9 mouse cellular contexts compared by ENCODE assay signal in the genomic region with DNA sequence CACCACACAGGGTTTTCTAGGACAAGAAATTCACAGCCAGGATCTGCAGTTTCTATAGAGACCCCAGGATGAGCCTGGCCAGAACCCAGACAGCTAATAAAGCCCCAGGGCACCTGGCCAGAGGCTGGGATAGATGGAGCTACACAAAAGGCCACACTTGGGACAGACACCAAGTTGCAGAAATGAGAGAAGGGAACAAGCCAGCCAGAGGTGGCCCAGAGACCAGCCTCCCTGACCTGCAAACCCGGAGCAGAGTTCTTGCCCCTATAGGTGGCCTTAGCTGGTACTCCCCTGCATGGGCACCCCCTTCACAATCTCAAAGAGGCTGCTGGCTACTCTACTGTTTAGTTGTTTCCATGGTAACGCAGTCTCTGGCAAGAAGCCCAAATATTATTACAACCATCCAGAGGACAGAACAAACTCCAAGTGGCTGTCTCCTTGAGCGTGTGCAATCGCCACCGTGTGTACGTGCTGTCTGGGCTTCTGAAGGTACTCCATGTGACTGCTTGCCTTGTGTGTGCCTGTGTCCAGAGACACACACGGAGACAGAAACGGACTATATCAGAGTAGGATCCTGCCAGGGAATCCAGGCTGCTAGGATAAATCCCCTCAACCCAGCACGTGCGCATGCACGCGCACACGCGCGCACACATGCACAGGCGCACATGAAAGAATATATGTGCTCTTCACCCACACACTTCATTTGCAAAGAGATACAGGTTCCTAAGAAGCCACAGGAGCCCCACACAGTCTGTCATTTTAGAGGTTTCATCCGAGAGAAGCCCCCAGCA. TPM values are rescaled to one million over a fixed set of nuclear protein-coding genes. Genes with fewer than 3 reads are reported as not detected.
A peak's percentile ranks its signal among the peaks of the same experiment; 100 is the strongest.
DNase-seq lines count a peak whose midpoint lies in the region; ATAC-seq and TF ChIP-seq lines count a peak whose summit lies in the region.
"Had no signal": no experiment of that assay in that cellular context is flagged by ENCODE, and none has a peak within 500 bp of the region (broad histone marks: within the 10 kb centered on the region; RNA-seq: fewer than 3 reads in every experiment).

No protein-coding gene starts in this region.

- H3K9ac ChIP-seq in forebrain, embryonic 16.5 days (replicated peaks; ENCODE audit: low read depth, low read length): peak overlapping the region; percentile 28
- H3K9ac ChIP-seq in midbrain, embryonic 11.5 days (ENCODE audit: low read length): peak overlapping the region; percentile 46

- H3K4me2 ChIP-seq in forebrain, embryonic 16.5 days (ENCODE audit: low read length): peak overlapping the region; percentile 88
- H3K4me2 ChIP-seq in midbrain, embryonic 11.5 days: peak overlapping the region; percentile 26; the same call in 1 of the 2 replicates

- peak; percentile 55 for DNase-seq in kidney, adult 2 months
- no peak for DNase-seq in kidney, adult 11 months
- peak; percentile 82 for DNase-seq in adipocyte (ENCODE audit: low spot score)
- DNase-seq in kidney, postnatal 10 days: peak; percentile 64
- DNase-seq in midbrain, embryonic 11.5 days (ENCODE audit: low spot score, missing footprints): no peak
- no peak for DNase-seq in adrenal gland, adult 2 months

- no peak for TF ChIP-seq POLR2A in kidney, adult 2 months (IDR thresholded peaks at IDR 0.05; ENCODE audit: low read depth, low read length)

- no peak for TF ChIP-seq CTCF in kidney, adult 2 months (conservative IDR thresholded peaks at IDR 0.05; ENCODE audit: insufficient read depth, insufficient read length, low read depth, low read length)

- 62% methylated on average over 17 of the region's 17 CpGs for whole genome bisulfite sequencing in kidney, adult 2 months
- 10% methylated on average over 17 of the region's 17 CpGs for WGBS in forebrain, embryonic 16.5 days
- 54% methylated on average over 17 of the region's 17 CpGs for WGBS in midbrain, embryonic 11.5 days

- no peak overlapping the region for H3K4me3 ChIP-seq in kidney, adult 2 months (ENCODE audit: insufficient read depth, low read depth, low read length)
- H3K4me3 ChIP-seq in forebrain, embryonic 16.5 days (replicated peaks; ENCODE audit: low read length): peak overlapping the region; percentile 26
- no peak overlapping the region for H3K4me3 ChIP-seq in midbrain, embryonic 11.5 days (ENCODE audit: low read depth, low read length)
- H3K4me3 ChIP-seq: myocyte had no signal

- no peaks in the 10 kb centered on the region for H3K9me3 ChIP-seq in forebrain, embryonic 16.5 days (ENCODE audit: control insufficient read depth, low read length)
- no peaks in the 10 kb centered on the region for H3K9me3 ChIP-seq in midbrain, embryonic 11.5 days (ENCODE audit: control insufficient read depth, low read length)

- peak; percentile 13 for ATAC-seq in forebrain, embryonic 16.5 days
- ATAC-seq in midbrain, embryonic 11.5 days (ENCODE audit: low FRiP score): no peak
- no peak for ATAC-seq in CD4-positive, CD25-positive, alpha-beta regulatory T cell, adult 4 months

- no peak overlapping the region for H3K27ac ChIP-seq in kidney, adult 2 months (ENCODE audit: insufficient read depth, low read depth, low read length)
- H3K27ac ChIP-seq in forebrain, embryonic 16.5 days (ENCODE audit: low read length): peak overlapping the region; percentile 73
- H3K27ac ChIP-seq in midbrain, embryonic 11.5 days (ENCODE audit: low read depth, low read length): no peak overlapping the region

- H3K27me3 ChIP-seq in kidney, adult 2 months (replicated peaks; ENCODE audit: control insufficient read depth, insufficient read depth, low read length): no peaks in the 10 kb centered on the region
- H3K27me3 ChIP-seq in forebrain, embryonic 16.5 days (replicated peaks; ENCODE audit: control insufficient read depth, insufficient read depth, low read length): no peaks in the 10 kb centered on the region
- H3K27me3 ChIP-seq in midbrain, embryonic 11.5 days (ENCODE audit: control insufficient read depth, insufficient read depth, low read length): no peaks in the 10 kb centered on the region

- H3K36me3 ChIP-seq in kidney, adult 2 months (ENCODE audit: control insufficient read depth, insufficient read depth, low read length): no peaks in the 10 kb centered on the region
- peaks cover 12% of the 10 kb centered on the region for H3K36me3 ChIP-seq in forebrain, embryonic 16.5 days (ENCODE audit: control insufficient read depth, insufficient read depth)
- peaks cover 10% of the 10 kb centered on the region for H3K36me3 ChIP-seq in midbrain, embryonic 11.5 days (ENCODE audit: control insufficient read depth, insufficient read depth, low read length)

- H3K4me1 ChIP-seq in kidney, adult 2 months (ENCODE audit: control insufficient read depth, insufficient read depth, low read length): 0 out of 2 replicates have a peak, but pooled peaks cover 3% of the 10 kb centered on the region
- peaks cover 51% of the 10 kb centered on the region for H3K4me1 ChIP-seq in forebrain, embryonic 16.5 days (replicated peaks; ENCODE audit: control insufficient read depth, insufficient read depth, low read length)
- H3K4me1 ChIP-seq in midbrain, embryonic 11.5 days (ENCODE audit: control insufficient read depth, insufficient read depth, low read length): peaks cover 30% of the 10 kb centered on the region

RNA-seq across cellular contexts. Expression of a gene that starts 5.2 kb away (rescaled TPM):
- polyA plus RNA-seq in kidney, adult 2 months (2012; rRNA removed): 53.9 and 56.5 TPM in 2 replicates
- polyA plus RNA-seq in forebrain, embryonic 16.5 days (2015; fragmentation: Nextera tagmentation; extraction: Ambion mirVana): 14.8 and 19.8 TPM in 2 replicates
- polyA plus RNA-seq in midbrain, embryonic 11.5 days (2014; fragmentation: Nextera tagmentation; extraction: Ambion mirVana): 13.4 and 16.1 TPM in 2 replicates
- total RNA-seq in adrenal gland, adult 2 months (2021): 10 to 100 TPM; 19.8 to 26.1 TPM
- polyA plus RNA-seq in adrenal gland, adult 2 months (2012; rRNA removed): 89.5 and 107 TPM in 2 replicates
- 1 to 10 TPM; 2.9 to 4.6 TPM for polyA plus RNA-seq in CD4-positive, CD25-positive, alpha-beta regulatory T cell, adult 4 months (2017; shearing (Covaris generic))

RNA-seq across cellular contexts. Expression of a gene that starts 8.1 kb away (rescaled TPM):
- polyA plus RNA-seq in kidney, adult 2 months (2012; rRNA removed): 397 and 399 TPM in 2 replicates
- polyA plus RNA-seq in forebrain, embryonic 16.5 days (2015; fragmentation: Nextera tagmentation; extraction: Ambion mirVana): 403 and 431 TPM in 2 replicates
- 477 and 517 TPM in 2 replicates for polyA plus RNA-seq in midbrain, embryonic 11.5 days (2014; fragmentation: Nextera tagmentation; extraction: Ambion mirVana)
- 100 to 1,000 TPM; 224 to 239 TPM for total RNA-seq in adrenal gland, adult 2 months (2021)
- polyA plus RNA-seq in adrenal gland, adult 2 months (2012; rRNA removed): 247 and 261 TPM in 2 replicates
- polyA plus RNA-seq in CD4-positive, CD25-positive, alpha-beta regulatory T cell, adult 4 months (2017; shearing (Covaris generic)): 100 to 1,000 TPM; 453 to 558 TPM

RNA-seq across cellular contexts. Expression of a gene that starts 9.5 kb away (rescaled TPM):
- polyA plus RNA-seq in kidney, adult 2 months (2012; rRNA removed): 139 and 149 TPM in 2 replicates
- polyA plus RNA-seq in forebrain, embryonic 16.5 days (2015; fragmentation: Nextera tagmentation; extraction: Ambion mirVana): 14.6 and 15.4 TPM in 2 replicates
- polyA plus RNA-seq in midbrain, embryonic 11.5 days (2014; fragmentation: Nextera tagmentation; extraction: Ambion mirVana): 13.4 and 19.0 TPM in 2 replicates
- total RNA-seq in adrenal gland, adult 2 months (2021): 100 to 1,000 TPM; 183 to 265 TPM
- 61.6 and 66.4 TPM in 2 replicates for polyA plus RNA-seq in adrenal gland, adult 2 months (2012; rRNA removed)
- polyA plus RNA-seq in CD4-positive, CD25-positive, alpha-beta regulatory T cell, adult 4 months (2017; shearing (Covaris generic)): 10 to 100 TPM; 63.5 to 80.3 TPM

RNA-seq across cellular contexts. Expression of a gene that starts 31.9 kb away (rescaled TPM):
- 36.6 and 40.4 TPM in 2 replicates for polyA plus RNA-seq in kidney, adult 2 months (2012; rRNA removed)
- polyA plus RNA-seq in forebrain, embryonic 16.5 days (2015; fragmentation: Nextera tagmentation; extraction: Ambion mirVana): 4.2 and 5.1 TPM in 2 replicates
- polyA plus RNA-seq in midbrain, embryonic 11.5 days (2014; fragmentation: Nextera tagmentation; extraction: Ambion mirVana): 3.5 and 4.3 TPM in 2 replicates
- 10 to 100 TPM; 30.6 to 51.2 TPM for total RNA-seq in adrenal gland, adult 2 months (2021)
- 73.0 and 85.8 TPM in 2 replicates for polyA plus RNA-seq in adrenal gland, adult 2 months (2012; rRNA removed)
- polyA plus RNA-seq in CD4-positive, CD25-positive, alpha-beta regulatory T cell, adult 4 months (2017; shearing (Covaris generic)): 10 to 100 TPM in 1 of 2 experiments, 1 to 10 TPM in 1; 8.0 to 14.1 TPM

RNA-seq across cellular contexts. Expression of a gene that starts 49.4 kb away (rescaled TPM):
- polyA plus RNA-seq in kidney, adult 2 months (2012; rRNA removed): 9.2 and 10.6 TPM in 2 replicates
- 4.1 and 4.7 TPM in 2 replicates for polyA plus RNA-seq in forebrain, embryonic 16.5 days (2015; fragmentation: Nextera tagmentation; extraction: Ambion mirVana)
- polyA plus RNA-seq in midbrain, embryonic 11.5 days (2014; fragmentation: Nextera tagmentation; extraction: Ambion mirVana): 2.4 TPM in 2 replicates
- 10 to 100 TPM; 26.9 to 27.2 TPM for total RNA-seq in adrenal gland, adult 2 months (2021)
- 12.8 and 14.7 TPM in 2 replicates for polyA plus RNA-seq in adrenal gland, adult 2 months (2012; rRNA removed)
- 1 to 10 TPM; 1.4 to 2.2 TPM for polyA plus RNA-seq in CD4-positive, CD25-positive, alpha-beta regulatory T cell, adult 4 months (2017; shearing (Covaris generic))

Comparison
In these comparisons a context has a peak if more than half of its experiments do, and no peak if none do; other contexts are left out.
1. DNase-seq: peak in kidney, adult 2 months (single experiment), adipocyte (single experiment) and kidney, postnatal 10 days (single experiment); none in kidney, adult 11 months (single experiment), midbrain, embryonic 11.5 days (single experiment) and adrenal gland, adult 2 months (single experiment).